In the genomic region with DNA sequence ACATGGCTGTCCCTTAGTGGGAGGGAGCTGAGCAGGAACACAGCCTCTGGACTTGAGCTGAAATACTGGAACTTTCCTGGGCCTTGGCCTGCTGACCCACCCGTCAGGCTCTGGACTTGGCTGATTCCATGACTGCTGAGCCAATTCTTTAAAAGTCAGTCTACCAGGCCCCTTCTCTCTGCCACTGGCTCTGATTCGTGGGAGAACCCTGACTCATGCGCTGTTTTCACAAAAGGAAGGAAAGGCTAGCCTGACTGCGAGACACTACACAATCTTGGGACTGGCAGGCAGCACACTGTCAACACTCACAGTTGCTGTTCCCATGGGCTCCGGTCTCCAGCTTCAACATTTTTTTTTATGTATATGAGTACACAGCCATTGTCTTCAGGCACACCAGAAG, we compare ENCODE assay signal across 29 mouse cellular contexts. TPM values are rescaled to one million over a fixed set of nuclear protein-coding genes. Genes with fewer than 3 reads are reported as not detected.
A peak's percentile ranks its signal among the peaks of the same experiment; 100 is the strongest.
DNase-seq lines count a peak whose midpoint lies in the region; ATAC-seq and TF ChIP-seq lines count a peak whose summit lies in the region.
"Had no signal": no experiment of that assay in that cellular context is flagged by ENCODE, and none has a peak within 500 bp of the region (broad histone marks: within the 10 kb centered on the region; RNA-seq: fewer than 3 reads in every experiment).

No protein-coding gene starts in this region.

- DNase-seq in heart, adult 2 months: peak in 1 of 2 experiments; percentile 47
- DNase-seq in heart, embryonic 10.5 days (ENCODE audit: low spot score): no peak
- DNase-seq in limb, embryonic 11.5 days (ENCODE audit: low spot score): no peak
- no peak for DNase-seq in limb, embryonic 10.5 days (ENCODE audit: low spot score)
- DNase-seq in NIH3T3 (ENCODE audit: low read depth) (peak; percentile 58), MN1 (ENCODE audit: low spot score) (no peak)
- peak; percentile 62 to 63 for DNase-seq in heart, postnatal 10 days
- DNase-seq in yolk sac, embryonic 10.5 days (ENCODE audit: low spot score): no peak
- DNase-seq: adrenal gland, postnatal 10 days; B cell, adult 2 months; cerebellum, adult 11 months; cerebellum, adult 9-10 months; cerebellum, postnatal 36 days; kidney, adult 9 months; kidney, postnatal 10 days; layer of hippocampus, adult 9-11 months; midbrain, embryonic 14.5 days; right cerebral cortex, postnatal 14 days; thymus, postnatal 14 days had no signal

- H3K27ac ChIP-seq in heart, adult 2 months: peak overlapping the region; percentile 23
- H3K27ac ChIP-seq in heart, embryonic 10.5 days: no peak overlapping the region
- H3K27ac ChIP-seq in limb, embryonic 11.5 days (replicated peaks; ENCODE audit: low read depth, low read length): no peak overlapping the region
- H3K27ac ChIP-seq in limb, embryonic 10.5 days: no peak overlapping the region
- H3K27ac ChIP-seq: embryonic facial prominence, embryonic 12.5 days; forebrain, embryonic 10.5 days; hindbrain, embryonic 13.5 days; limb, embryonic 12.5 days; macrophage; stomach, embryonic 15.5 days had no signal

- no peak for ATAC-seq in limb, embryonic 11.5 days (ENCODE audit: insufficient number of reproducible peaks, low FRiP score, low TSS enrichment, low read depth)
- ATAC-seq: forebrain, embryonic 16.5 days; intestine, embryonic 16.5 days had no signal

- 23% methylated on average over 5 of the region's 5 CpGs for WGBS in heart, adult 2 months
- WGBS in heart, embryonic 10.5 days: 61% methylated on average over 5 of the region's 5 CpGs
- 87% methylated on average over 5 of the region's 5 CpGs for WGBS in limb, embryonic 11.5 days
- 89% methylated on average over 5 of the region's 5 CpGs for WGBS in limb, embryonic 10.5 days

- peak; percentile 43; the same call in 1 of the 2 replicates for TF ChIP-seq POLR2A in heart, adult 2 months (IDR thresholded peaks at IDR 0.05; ENCODE audit: insufficient read depth, low read depth, low read length)

- no peaks in the 10 kb centered on the region for H3K9me3 ChIP-seq in heart, embryonic 10.5 days
- H3K9me3 ChIP-seq in limb, embryonic 11.5 days (ENCODE audit: control insufficient read depth, low read length): no peaks in the 10 kb centered on the region
- H3K9me3 ChIP-seq in limb, embryonic 10.5 days (replicated peaks): no peaks in the 10 kb centered on the region
- H3K9me3 ChIP-seq: embryonic facial prominence, embryonic 12.5 days; forebrain, embryonic 10.5 days; hindbrain, embryonic 13.5 days; limb, embryonic 12.5 days; stomach, embryonic 15.5 days had no signal

- no peak overlapping the region for H3K4me2 ChIP-seq in limb, embryonic 11.5 days (ENCODE audit: low read depth, severe bottlenecking)
- H3K4me2 ChIP-seq: embryonic facial prominence, embryonic 12.5 days; hindbrain, embryonic 13.5 days; limb, embryonic 12.5 days; stomach, embryonic 15.5 days had no signal

- peaks cover 9% of the 10 kb centered on the region for H3K4me1 ChIP-seq in heart, adult 2 months (ENCODE audit: control insufficient read depth, insufficient read depth, low read length)
- peaks cover 14% of the 10 kb centered on the region for H3K4me1 ChIP-seq in heart, embryonic 10.5 days
- H3K4me1 ChIP-seq in limb, embryonic 11.5 days (ENCODE audit: control insufficient read depth, insufficient read depth, low read length): peaks cover 3% of the 10 kb centered on the region
- peaks cover 30% of the 10 kb centered on the region for H3K4me1 ChIP-seq in limb, embryonic 10.5 days

- no peak overlapping the region for H3K9ac ChIP-seq in heart, adult 2 months (ENCODE audit: low read depth, low read length)
- H3K9ac ChIP-seq in limb, embryonic 11.5 days (ENCODE audit: low read length): 0 out of 2 replicates have a peak overlapping the region, but pooled peaks have one; percentile 22
- H3K9ac ChIP-seq: embryonic facial prominence, embryonic 12.5 days; hindbrain, embryonic 13.5 days; limb, embryonic 12.5 days; stomach, embryonic 15.5 days had no signal

- H3K79me2 ChIP-seq in heart, adult 2 months (replicated peaks; ENCODE audit: control insufficient read depth, insufficient read depth, low read length): no peaks in the 10 kb centered on the region

- H3K27me3 ChIP-seq in heart, adult 2 months (ENCODE audit: control insufficient read depth, insufficient read depth, low read length): no peaks in the 10 kb centered on the region
- H3K27me3 ChIP-seq in heart, embryonic 10.5 days (ENCODE audit: insufficient read depth, poor library complexity, severe bottlenecking): peaks cover 15% of the 10 kb centered on the region
- no peaks in the 10 kb centered on the region for H3K27me3 ChIP-seq in limb, embryonic 11.5 days (ENCODE audit: control insufficient read depth, insufficient read depth, low read length)
- H3K27me3 ChIP-seq in limb, embryonic 10.5 days (ENCODE audit: low read depth, poor library complexity, severe bottlenecking): 0 out of 2 replicates have a peak, but pooled peaks cover 18% of the 10 kb centered on the region
- H3K27me3 ChIP-seq: stomach, embryonic 15.5 days had no signal

- no peaks in the 10 kb centered on the region; the same call in 1 of the 2 replicates for H3K36me3 ChIP-seq in heart, adult 2 months (ENCODE audit: control insufficient read depth, insufficient read depth, low read length)
- no peaks in the 10 kb centered on the region for H3K36me3 ChIP-seq in heart, embryonic 10.5 days
- H3K36me3 ChIP-seq in limb, embryonic 11.5 days (ENCODE audit: control insufficient read depth, insufficient read depth, low read length): no peaks in the 10 kb centered on the region
- no peaks in the 10 kb centered on the region for H3K36me3 ChIP-seq in limb, embryonic 10.5 days
- H3K36me3 ChIP-seq: embryonic facial prominence, embryonic 12.5 days; forebrain, embryonic 10.5 days; hindbrain, embryonic 13.5 days; limb, embryonic 12.5 days; stomach, embryonic 15.5 days had no signal

- H3K4me3 ChIP-seq in heart, adult 2 months: no peak overlapping the region
- H3K4me3 ChIP-seq in heart, embryonic 10.5 days: no peak overlapping the region
- no peak overlapping the region for H3K4me3 ChIP-seq in limb, embryonic 11.5 days (ENCODE audit: low read depth, low read length)
- no peak overlapping the region for H3K4me3 ChIP-seq in limb, embryonic 10.5 days
- H3K4me3 ChIP-seq: embryonic facial prominence, embryonic 12.5 days; forebrain, embryonic 10.5 days; hindbrain, embryonic 13.5 days; limb, embryonic 12.5 days; stomach, embryonic 15.5 days had no signal

- no peak for TF ChIP-seq CTCF in heart, adult 2 months (IDR thresholded peaks at IDR 0.05)

- intact Hi-C loops in heart, adult 2 months (cut with DNase I): no loop called here
- intact Hi-C loops in heart, postnatal 10 days (cut with DNase I): no loop called here

- no peak for TF ChIP-seq EP300 in heart, adult 2 months (IDR thresholded peaks at IDR 0.05; ENCODE audit: insufficient read depth, low read depth, low read length)

RNA-seq across cellular contexts. Expression of a gene that starts 3.0 kb away (rescaled TPM):
- 10 to 100 TPM; 54.3 to 58.2 TPM for total RNA-seq in heart, adult 2 months (2021)
- polyA plus RNA-seq in heart, adult 2 months (2012; rRNA removed): 140 and 160 TPM in 2 replicates
- polyA plus RNA-seq in heart, embryonic 10.5 days (2016; fragmentation: Nextera tagmentation; extraction: Ambion mirVana): 76.7 and 86.0 TPM in 2 replicates
- polyA plus RNA-seq in limb, embryonic 11.5 days (2014; fragmentation: Nextera tagmentation; extraction: Ambion mirVana): 93.3 and 106 TPM in 2 replicates
- 82.5 and 84.0 TPM in 2 replicates for polyA plus RNA-seq in limb, embryonic 10.5 days (2016; fragmentation: Nextera tagmentation; extraction: Ambion mirVana)
- total RNA-seq in heart, postnatal 10 days (2021): 10 to 100 TPM; 60.2 to 64.2 TPM

RNA-seq across cellular contexts. Expression of a gene that starts 10.1 kb away (rescaled TPM):
- under 1 TPM; 0.39 to 0.96 TPM for total RNA-seq in heart, adult 2 months (2021)
- polyA plus RNA-seq in heart, adult 2 months (2012; rRNA removed): 1.4 and 1.9 TPM in 2 replicates
- 0.79 and 1.9 TPM in 2 replicates for polyA plus RNA-seq in heart, embryonic 10.5 days (2016; fragmentation: Nextera tagmentation; extraction: Ambion mirVana)
- polyA plus RNA-seq in limb, embryonic 11.5 days (2014; fragmentation: Nextera tagmentation; extraction: Ambion mirVana): 4.0 and 5.5 TPM in 2 replicates
- polyA plus RNA-seq in limb, embryonic 10.5 days (2016; fragmentation: Nextera tagmentation; extraction: Ambion mirVana): 3.4 and 6.1 TPM in 2 replicates
- total RNA-seq in heart, postnatal 10 days (2021): 1 to 10 TPM in 1 of 2 experiments, under 1 TPM in 1; 0.77 to 1.1 TPM
- total RNA-seq: megakaryocyte-erythroid progenitor cell, adult 5-6 weeks; monocyte, adult 5-6 weeks had no signal
- polyA plus RNA-seq: macrophage had no signal

RNA-seq across cellular contexts. Expression of a gene that starts 10.4 kb away (rescaled TPM):
- total RNA-seq in heart, adult 2 months (2021): 10 to 100 TPM; 80.7 to 95.7 TPM
- 84.3 and 116 TPM in 2 replicates for polyA plus RNA-seq in heart, adult 2 months (2012; rRNA removed)
- 244 and 260 TPM in 2 replicates for polyA plus RNA-seq in heart, embryonic 10.5 days (2016; fragmentation: Nextera tagmentation; extraction: Ambion mirVana)
- polyA plus RNA-seq in limb, embryonic 11.5 days (2014; fragmentation: Nextera tagmentation; extraction: Ambion mirVana): 272 and 295 TPM in 2 replicates
- polyA plus RNA-seq in limb, embryonic 10.5 days (2016; fragmentation: Nextera tagmentation; extraction: Ambion mirVana): 272 and 282 TPM in 2 replicates
- total RNA-seq in heart, postnatal 10 days (2021): 10 to 100 TPM; 84.4 to 88.0 TPM

RNA-seq across cellular contexts. Expression of a gene that starts 14.2 kb away (rescaled TPM):
- total RNA-seq in heart, adult 2 months (2021): 10 to 100 TPM; 17.3 to 23.3 TPM
- 105 and 111 TPM in 2 replicates for polyA plus RNA-seq in heart, adult 2 months (2012; rRNA removed)
- polyA plus RNA-seq in heart, embryonic 10.5 days (2016; fragmentation: Nextera tagmentation; extraction: Ambion mirVana): 39.9 and 42.4 TPM in 2 replicates
- 46.4 and 47.2 TPM in 2 replicates for polyA plus RNA-seq in limb, embryonic 11.5 days (2014; fragmentation: Nextera tagmentation; extraction: Ambion mirVana)
- polyA plus RNA-seq in limb, embryonic 10.5 days (2016; fragmentation: Nextera tagmentation; extraction: Ambion mirVana): 33.2 and 41.3 TPM in 2 replicates
- total RNA-seq in heart, postnatal 10 days (2021): 10 to 100 TPM; 29.3 to 31.3 TPM

RNA-seq across cellular contexts. Expression of a gene that starts 24.8 kb away (rescaled TPM):
- 10 to 100 TPM; 22.6 to 28.4 TPM for total RNA-seq in heart, adult 2 months (2021)
- 39.6 and 44.4 TPM in 2 replicates for polyA plus RNA-seq in heart, adult 2 months (2012; rRNA removed)
- 32.0 and 37.7 TPM in 2 replicates for polyA plus RNA-seq in heart, embryonic 10.5 days (2016; fragmentation: Nextera tagmentation; extraction: Ambion mirVana)
- polyA plus RNA-seq in limb, embryonic 11.5 days (2014; fragmentation: Nextera tagmentation; extraction: Ambion mirVana): 42.4 and 47.7 TPM in 2 replicates
- 29.8 and 36.8 TPM in 2 replicates for polyA plus RNA-seq in limb, embryonic 10.5 days (2016; fragmentation: Nextera tagmentation; extraction: Ambion mirVana)
- total RNA-seq in heart, postnatal 10 days (2021): 10 to 100 TPM; 48.8 to 57.5 TPM
- total RNA-seq: megakaryocyte-erythroid progenitor cell, adult 5-6 weeks had no signal

Comparison
In these comparisons a context has a peak if more than half of its experiments do, and no peak if none do; other contexts are left out.
1. DNase-seq: peak in NIH3T3 (single experiment) and heart, postnatal 10 days (2 of 2); none in heart, embryonic 10.5 days (single experiment), limb, embryonic 11.5 days (single experiment), limb, embryonic 10.5 days (single experiment), yolk sac, embryonic 10.5 days (single experiment) and MN1 (single experiment).